Mouse (Mus musculus): ENCODE measurements around the gene 4632433K11Rik. TPM values are rescaled to one million over a fixed set of nuclear protein-coding genes. Genes with fewer than 3 reads are reported as not detected.

Gene 4632433K11Rik
- total and polyA plus RNA-seq, 3 experiments: not detected

DNA sequence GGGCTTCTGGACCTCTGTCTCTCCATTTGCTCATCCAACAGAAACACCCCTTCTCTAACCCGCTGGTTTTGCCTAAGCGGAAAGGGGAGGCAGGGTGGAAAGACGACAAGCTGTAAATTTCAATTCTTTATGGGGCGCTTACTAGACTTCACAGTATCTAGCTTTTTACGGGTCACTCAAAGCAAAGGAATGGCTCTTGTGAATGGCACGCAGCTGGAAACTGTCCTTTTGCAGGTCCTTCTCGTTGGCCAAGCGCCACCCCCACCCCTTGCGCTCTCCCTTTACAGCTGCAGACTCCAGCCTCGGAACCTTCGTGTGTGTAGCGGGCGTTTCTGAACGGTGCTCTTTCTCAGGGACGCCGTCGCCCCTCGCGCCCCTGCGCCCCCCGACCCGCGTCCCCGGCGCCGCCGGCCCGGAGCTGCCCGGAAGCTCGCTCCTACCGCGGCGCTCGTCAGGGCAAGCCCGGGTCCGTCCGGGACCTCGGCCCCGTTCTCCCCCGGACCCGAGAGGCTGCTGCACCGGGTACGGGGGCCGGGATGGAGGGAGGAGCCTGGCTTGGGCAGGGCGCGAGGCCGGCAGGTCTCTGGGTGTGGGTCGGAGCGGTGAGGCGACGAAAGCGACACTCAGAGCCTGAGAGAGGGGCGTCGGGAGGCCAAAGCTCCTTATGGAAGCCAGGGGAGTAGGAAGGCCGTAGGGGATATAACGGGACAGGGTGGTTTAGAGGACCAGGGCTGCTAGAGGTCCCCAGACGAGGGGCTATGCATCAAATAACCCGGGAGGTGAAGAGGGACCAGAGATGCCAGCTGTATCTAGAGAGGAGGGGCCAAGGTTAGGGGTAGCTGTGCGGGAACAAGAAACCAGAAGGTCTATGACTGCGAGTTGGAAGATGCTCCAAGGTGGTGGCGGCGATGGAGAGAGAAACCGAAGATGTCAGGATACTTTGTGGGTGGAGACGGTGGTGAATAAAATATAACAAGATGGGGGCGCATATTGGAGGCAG is 17.6 kb downstream of the 4632433K11Rik start, which contains the start of gene Zfp580 (continued):
- TF ChIP-seq USF1 (IDR thresholded peaks at IDR 0.05; ENCODE audit: low read depth, low read length) (no peak), USF2 (conservative IDR thresholded peaks at IDR 0.05; ENCODE audit: low read depth, low read length) (no peak), ZNF384 (IDR thresholded peaks at IDR 0.05; ENCODE audit: low read depth, low read length) (no peak), RCOR1 (conservative IDR thresholded peaks at IDR 0.05; ENCODE audit: low read depth, low read length) (no peak), ZKSCAN1 (IDR thresholded peaks at IDR 0.05; ENCODE audit: borderline replicate concordance, low read depth, low read length) (no peak), POLR2AphosphoS2 (IDR thresholded peaks at IDR 0.05; ENCODE audit: low read depth, low read length) (no peak), ETS1 (conservative IDR thresholded peaks at IDR 0.05; ENCODE audit: low read depth, low read length) (peak; percentile 39; the same call in 1 of the 2 replicates), CHD1 (IDR thresholded peaks at IDR 0.05; ENCODE audit: low read depth, low read length) (peak; percentile 83; the same call in 1 of the 2 replicates), BHLHE40 (IDR thresholded peaks at IDR 0.05; ENCODE audit: low read depth, low read length) (peak; percentile 5; the same call in 1 of the 2 replicates), GABPA (IDR thresholded peaks at IDR 0.05; ENCODE audit: insufficient replicate concordance, low read depth, low read length) (no peak), NRF1 (IDR thresholded peaks at IDR 0.05; ENCODE audit: low read depth, low read length) (peak; percentile 30; the same call in 1 of the 2 replicates), MEF2A (IDR thresholded peaks at IDR 0.05; ENCODE audit: borderline replicate concordance, low read depth, low read length) (peak; percentile 75), ZC3H11A (IDR thresholded peaks at IDR 0.05; ENCODE audit: low read depth, low read length) (no peak), SIN3A (IDR thresholded peaks at IDR 0.05; ENCODE audit: low read length) (peak; percentile 69; the same call in 1 of the 2 replicates), MAX (IDR thresholded peaks at IDR 0.05; ENCODE audit: low read length) (peak; percentile 48; the same call in 1 of the 2 replicates)

DNA sequence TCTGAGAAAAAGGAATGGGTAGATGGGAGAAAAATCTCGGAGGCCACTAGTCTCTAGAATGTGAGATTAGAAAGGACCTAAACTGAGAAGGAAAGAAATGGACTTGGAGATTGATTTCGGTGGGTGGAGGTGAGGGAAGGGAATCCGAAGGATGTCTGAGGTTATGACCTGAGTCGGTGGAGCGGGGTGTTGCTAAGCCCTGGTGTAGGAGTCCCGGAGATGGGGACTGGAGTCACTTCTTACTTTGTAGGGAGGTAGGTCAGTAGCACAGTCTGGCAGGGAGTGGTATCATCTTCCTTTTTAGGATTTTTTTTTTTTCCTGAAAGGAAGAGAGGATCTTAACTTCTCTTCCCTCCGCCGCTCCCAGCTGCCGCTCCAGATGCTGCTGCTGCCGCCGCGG is 18.5 kb downstream of the 4632433K11Rik start:
- Histone ChIP-seq H3K27ac (ENCODE audit: insufficient read depth, low read depth) (no peak overlapping the region), H3K4me3 (replicated peaks in 1 of 3; ENCODE audit: low read depth in 2 of 3, low read length in 2 of 3, poor library complexity in 1 of 3) (no peak overlapping the region), H3K79me2 (replicated peaks; ENCODE audit: control insufficient read depth, extremely low read depth, insufficient read depth, poor library complexity, severe bottlenecking) (no peaks in the 10 kb centered on the region), H3K27me3 (replicated peaks) (no peaks in the 10 kb centered on the region), H3K36me3 (replicated peaks in 1 of 2; ENCODE audit: control insufficient read depth in 1 of 2, insufficient read depth in 1 of 2, low read length in 1 of 2) (peaks cover 0 to 15% of the 10 kb centered on the region in 2 experiments), H3K9ac (ENCODE audit: insufficient read depth, low read depth) (no peak overlapping the region), H3K4me1 (ENCODE audit: control insufficient read depth in 1 of 2, insufficient read depth in 2 of 2) (peaks cover 5 to 15% of the 10 kb centered on the region in 2 experiments), H3K9me3 (replicated peaks; ENCODE audit: low read length) (no peaks in the 10 kb centered on the region), H3K4me2 (ENCODE audit: insufficient read depth, low read depth, poor library complexity, severe bottlenecking) (0 out of 2 replicates have a peak overlapping the region, but pooled peaks have one; percentile 95)
- in situ Hi-C loops (cut with MboI; ENCODE audit: low pct_ligation_motif_present, low pct_unique_long_range_greater_than_20kb, low sequenced_read_pairs): loop anchor here (5.0 kb wide), 1 partner anchor 110 kb away; no protein-coding TSS in a partner anchor
- dilution Hi-C loops (cut with MboI; ENCODE audit: extremely low pct_ligation_motif_present, extremely low pct_unique_long_range_greater_than_20kb, low sequenced_read_pairs): no loop called here
- TF ChIP-seq CHD2 (IDR thresholded peaks at IDR 0.05; ENCODE audit: low read length): no peak
- no peak for TF ChIP-seq RAD21 (IDR thresholded peaks at IDR 0.05; ENCODE audit: low read depth, low read length)
- TF ChIP-seq KAT2A (IDR thresholded peaks at IDR 0.05; ENCODE audit: insufficient replicate concordance, low read length): no peak
- TF ChIP-seq MAZ (IDR thresholded peaks at IDR 0.05; ENCODE audit: low read depth, low read length): no peak
- TF ChIP-seq GABPA (IDR thresholded peaks at IDR 0.05; ENCODE audit: insufficient replicate concordance, low read depth, low read length): no peak
- no peak for TF ChIP-seq E2F4 (IDR thresholded peaks at IDR 0.05; ENCODE audit: insufficient replicate concordance, low read depth, low read length)
- TF ChIP-seq ZC3H11A (IDR thresholded peaks at IDR 0.05; ENCODE audit: low read depth, low read length): no peak
- no peak for TF ChIP-seq RCOR1 (conservative IDR thresholded peaks at IDR 0.05; ENCODE audit: low read depth, low read length)
- TF ChIP-seq ZKSCAN1 (IDR thresholded peaks at IDR 0.05; ENCODE audit: borderline replicate concordance, low read depth, low read length): no peak
- no peak for TF ChIP-seq ZNF384 (IDR thresholded peaks at IDR 0.05; ENCODE audit: low read depth, low read length)
- DNase-seq (ENCODE audit: extremely low read depth): no peak
